Mouse (Mus musculus): ENCODE measurements around the gene Teddm1a. TPM values are rescaled to one million over a fixed set of nuclear protein-coding genes. Genes with fewer than 3 reads are reported as not detected.

The Teddm1a gene
- total and polyA plus RNA-seq, 3 experiments, result not detected

GRCm38 (mm10) chr1:153930431-153930830, 38.9 kb downstream of the Teddm1a start:
- TF ChIP-seq PAX5 (IDR thresholded peaks at IDR 0.05; ENCODE audit: low read length) (no peak), SIN3A (IDR thresholded peaks at IDR 0.05; ENCODE audit: low read length) (no peak), HCFC1 (IDR thresholded peaks at IDR 0.05; ENCODE audit: low read depth, low read length) (no peak), POLR2A (IDR thresholded peaks at IDR 0.05; ENCODE audit: low read depth, low read length) (no peak), ZC3H11A (IDR thresholded peaks at IDR 0.05; ENCODE audit: low read depth, low read length) (no peak), CTCF (conservative IDR thresholded peaks at IDR 0.05 in 1 of 2, IDR thresholded peaks at IDR 0.05 in 1 of 2; ENCODE audit: low read depth in 2 of 2, low read length in 2 of 2) (no peak), USF1 (IDR thresholded peaks at IDR 0.05; ENCODE audit: low read depth, low read length) (no peak), KAT2A (IDR thresholded peaks at IDR 0.05; ENCODE audit: insufficient replicate concordance, low read length) (no peak), MXI1 (IDR thresholded peaks at IDR 0.05; ENCODE audit: low read depth, low read length) (no peak), NELFE (IDR thresholded peaks at IDR 0.05; ENCODE audit: low read depth, low read length) (no peak), RAD21 (IDR thresholded peaks at IDR 0.05; ENCODE audit: low read depth, low read length) (no peak), MAFK (IDR thresholded peaks at IDR 0.05; ENCODE audit: insufficient replicate concordance, low read length) (no peak), ELF1 (IDR thresholded peaks at IDR 0.05; ENCODE audit: low read depth, low read length) (no peak), JUND (conservative IDR thresholded peaks at IDR 0.05; ENCODE audit: low read depth, low read length) (no peak), ETS1 (conservative IDR thresholded peaks at IDR 0.05; ENCODE audit: low read depth, low read length) (no peak), TCF12 (IDR thresholded peaks at IDR 0.05; ENCODE audit: low read depth, low read length) (no peak), MAZ (IDR thresholded peaks at IDR 0.05; ENCODE audit: low read depth, low read length) (no peak), NRF1 (IDR thresholded peaks at IDR 0.05; ENCODE audit: low read depth, low read length) (no peak), POLR2AphosphoS2 (IDR thresholded peaks at IDR 0.05; ENCODE audit: low read depth, low read length) (no peak)
- H3K27ac ChIP-seq (ENCODE audit: insufficient read depth, low read depth), result no peak overlapping the region
- H3K4me3 ChIP-seq (replicated peaks in 1 of 3; ENCODE audit: low read depth in 2 of 3, low read length in 2 of 3, poor library complexity in 1 of 3), result no peak overlapping the region
- no peak overlapping the region for H3K4me2 ChIP-seq (ENCODE audit: insufficient read depth, low read depth, poor library complexity, severe bottlenecking)
- in situ Hi-C loops (cut with MboI; ENCODE audit: low pct_ligation_motif_present, low pct_unique_long_range_greater_than_20kb, low sequenced_read_pairs) (no loop called here), dilution Hi-C loops (cut with MboI; ENCODE audit: extremely low pct_ligation_motif_present, extremely low pct_unique_long_range_greater_than_20kb, low sequenced_read_pairs) (no loop called here)
- no peaks in the 10 kb centered on the region for H3K36me3 ChIP-seq (replicated peaks in 1 of 2; ENCODE audit: control insufficient read depth in 1 of 2, insufficient read depth in 1 of 2, low read length in 1 of 2)
- no peaks in the 10 kb centered on the region for H3K9me3 ChIP-seq (replicated peaks; ENCODE audit: low read length)
- H3K27me3 ChIP-seq (replicated peaks), result no peaks in the 10 kb centered on the region
- no peak overlapping the region for H3K9ac ChIP-seq (ENCODE audit: insufficient read depth, low read depth)
- H3K4me1 ChIP-seq (ENCODE audit: control insufficient read depth in 1 of 2, insufficient read depth in 2 of 2), result no peaks in the 10 kb centered on the region
- no peak for DNase-seq (ENCODE audit: extremely low read depth)
- no peaks in the 10 kb centered on the region for H3K79me2 ChIP-seq (replicated peaks; ENCODE audit: control insufficient read depth, extremely low read depth, insufficient read depth, poor library complexity, severe bottlenecking)

GRCm38 (mm10) chr1:153933772-153934171, 42.2 kb downstream of the Teddm1a start:
- H3K27ac ChIP-seq (ENCODE audit: insufficient read depth, low read depth), result no peak overlapping the region
- no peaks in the 10 kb centered on the region for H3K36me3 ChIP-seq (replicated peaks in 1 of 2; ENCODE audit: control insufficient read depth in 1 of 2, insufficient read depth in 1 of 2, low read length in 1 of 2)
- no peak for DNase-seq (ENCODE audit: extremely low read depth)
- H3K9me3 ChIP-seq (replicated peaks; ENCODE audit: low read length), result peaks cover 2% of the 10 kb centered on the region
- H3K4me3 ChIP-seq (replicated peaks in 1 of 3; ENCODE audit: low read depth in 2 of 3, low read length in 2 of 3, poor library complexity in 1 of 3), result no peak overlapping the region
- no peaks in the 10 kb centered on the region for H3K79me2 ChIP-seq (replicated peaks; ENCODE audit: control insufficient read depth, extremely low read depth, insufficient read depth, poor library complexity, severe bottlenecking)
- no peak overlapping the region for H3K4me2 ChIP-seq (ENCODE audit: insufficient read depth, low read depth, poor library complexity, severe bottlenecking)
- dilution Hi-C loops (cut with MboI; ENCODE audit: extremely low pct_ligation_motif_present, extremely low pct_unique_long_range_greater_than_20kb, low sequenced_read_pairs), result no loop called here
- H3K27me3 ChIP-seq (replicated peaks), result no peaks in the 10 kb centered on the region
- TF ChIP-seq JUN (IDR thresholded peaks at IDR 0.05; ENCODE audit: insufficient read depth, low read depth, low read length) (no peak), JUND (conservative IDR thresholded peaks at IDR 0.05; ENCODE audit: low read depth, low read length) (no peak), ELF1 (IDR thresholded peaks at IDR 0.05; ENCODE audit: low read depth, low read length) (no peak), POLR2A (IDR thresholded peaks at IDR 0.05; ENCODE audit: low read depth, low read length) (no peak), MYC (IDR thresholded peaks at IDR 0.05; ENCODE audit: low read depth, low read length) (no peak)
- in situ Hi-C loops (cut with MboI; ENCODE audit: low pct_ligation_motif_present, low pct_unique_long_range_greater_than_20kb, low sequenced_read_pairs), result no loop called here
- H3K4me1 ChIP-seq (ENCODE audit: control insufficient read depth in 1 of 2, insufficient read depth in 2 of 2), result no peaks in the 10 kb centered on the region
- H3K9ac ChIP-seq (ENCODE audit: insufficient read depth, low read depth), result no peak overlapping the region

All from CH12.LX (cell line).